Mouse (Mus musculus): ENCODE measurements around the gene Timp4. TPM values are rescaled to one million over a fixed set of nuclear protein-coding genes. Genes with fewer than 3 reads are reported as not detected.

Timp4 gene
- total RNA-seq, 2 experiments from 2014 or later = not detected

DNA sequence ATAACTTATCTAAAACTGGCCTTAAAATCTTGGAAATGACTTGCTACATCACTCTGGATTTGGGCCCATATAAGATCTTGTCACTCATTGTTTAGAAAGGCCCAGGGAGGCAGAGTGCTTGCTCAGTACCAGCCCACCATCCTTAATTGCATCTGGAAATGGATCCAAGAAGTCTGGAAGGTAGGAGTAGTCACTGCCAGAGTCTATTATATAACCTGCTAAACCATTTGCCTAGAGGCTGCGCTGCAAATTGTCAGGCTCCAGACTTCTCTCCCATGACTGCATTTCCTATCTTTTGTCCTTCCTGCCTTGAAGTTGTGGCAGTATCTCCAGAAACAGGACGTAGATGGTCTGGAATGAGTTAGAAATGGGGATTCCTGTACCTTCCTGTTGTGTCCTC lies 41.8 kb downstream of the Timp4 start:
- ATAC-seq (replicated peaks; ENCODE audit: poor library complexity, severe bottlenecking) = no peak

DNA sequence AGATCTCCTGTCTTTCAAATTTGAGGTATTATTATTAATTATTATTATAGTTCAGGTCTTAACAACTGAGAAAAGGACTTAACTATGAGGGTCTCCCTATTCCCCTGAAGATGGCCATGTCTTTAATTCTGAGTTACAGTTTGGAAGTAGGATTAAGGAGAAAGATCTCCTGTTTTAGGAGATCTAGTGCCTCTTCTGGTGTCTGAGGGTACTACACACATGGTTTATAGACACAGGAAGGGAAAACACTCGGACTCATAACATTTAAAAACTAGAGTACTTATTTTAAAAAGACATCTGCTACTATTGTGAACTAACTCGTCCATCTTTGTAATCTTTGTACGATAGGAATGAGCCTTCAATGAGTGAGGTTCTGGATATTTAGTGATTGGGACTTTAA lies 49.0 kb downstream of the Timp4 start:
- no peak for ATAC-seq (replicated peaks; ENCODE audit: poor library complexity, severe bottlenecking)

DNA sequence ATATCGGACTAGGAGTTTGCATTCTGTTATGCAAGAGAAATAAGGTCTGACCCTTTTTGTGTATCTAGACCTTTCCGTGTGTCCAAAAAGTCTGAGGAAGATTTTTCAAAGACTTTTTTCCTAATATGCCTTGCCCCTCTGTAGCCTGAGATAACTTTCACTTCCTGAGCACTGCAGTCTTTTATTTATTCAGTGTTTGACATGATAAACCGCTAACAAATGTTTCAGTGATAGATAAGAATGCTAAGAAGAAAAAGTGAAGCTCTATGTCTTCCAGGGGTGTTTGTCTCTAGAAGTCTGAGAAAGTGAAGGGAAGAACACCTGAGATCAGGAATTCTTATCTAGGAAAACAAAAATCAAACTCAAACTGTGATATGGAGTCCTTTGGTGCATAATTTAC lies 51.3 kb downstream of the Timp4 start:
- no peak for ATAC-seq (replicated peaks; ENCODE audit: poor library complexity, severe bottlenecking)

Other genes starting within 250 kb of the Timp4 start
- gene Tamm41, start 214.3 kb downstream of the Timp4 start, total RNA-seq (2014; fragmentation: Nextera tagmentation) = 47.8 and 51.7 TPM in 2 replicates
- gene Tamm41, start 214.3 kb downstream of the Timp4 start, total RNA-seq (2017) = 48.6 and 82.4 TPM in 2 replicates
- gene Syn2, start 117.3 kb downstream of the Timp4 start, total RNA-seq (2014; fragmentation: Nextera tagmentation) = not detected in 2 replicates
- not detected in 2 replicates for gene Syn2, start 117.3 kb downstream of the Timp4 start, total RNA-seq (2017)
- gene Gm17482, start 24.9 kb downstream of the Timp4 start, total RNA-seq (2014; fragmentation: Nextera tagmentation) = not detected in 2 replicates
- gene Gm17482, start 24.9 kb downstream of the Timp4 start, total RNA-seq (2017) = not detected in 2 replicates
- gene Pparg, start 108.7 kb upstream of the Timp4 start, total RNA-seq (2014; fragmentation: Nextera tagmentation) = 0.30 TPM in 1 of 2 replicates, not detected in the other
- 0.98 and 3.4 TPM in 2 replicates for gene Pparg, start 108.7 kb upstream of the Timp4 start, total RNA-seq (2017)

All from granulocyte monocyte progenitor cell, adult 5-6 weeks (primary cell).